Mouse (Mus musculus) lung, postnatal 25 days (tissue): ENCODE measurements around the gene Btbd7.

ENCODE experiments used
- DNase-seq: peaks from one replicate; pipeline ENCODE4 v3.0.0; 2022; ENCODE audit warnings: low spot score

Btbd7 gene

DNA sequence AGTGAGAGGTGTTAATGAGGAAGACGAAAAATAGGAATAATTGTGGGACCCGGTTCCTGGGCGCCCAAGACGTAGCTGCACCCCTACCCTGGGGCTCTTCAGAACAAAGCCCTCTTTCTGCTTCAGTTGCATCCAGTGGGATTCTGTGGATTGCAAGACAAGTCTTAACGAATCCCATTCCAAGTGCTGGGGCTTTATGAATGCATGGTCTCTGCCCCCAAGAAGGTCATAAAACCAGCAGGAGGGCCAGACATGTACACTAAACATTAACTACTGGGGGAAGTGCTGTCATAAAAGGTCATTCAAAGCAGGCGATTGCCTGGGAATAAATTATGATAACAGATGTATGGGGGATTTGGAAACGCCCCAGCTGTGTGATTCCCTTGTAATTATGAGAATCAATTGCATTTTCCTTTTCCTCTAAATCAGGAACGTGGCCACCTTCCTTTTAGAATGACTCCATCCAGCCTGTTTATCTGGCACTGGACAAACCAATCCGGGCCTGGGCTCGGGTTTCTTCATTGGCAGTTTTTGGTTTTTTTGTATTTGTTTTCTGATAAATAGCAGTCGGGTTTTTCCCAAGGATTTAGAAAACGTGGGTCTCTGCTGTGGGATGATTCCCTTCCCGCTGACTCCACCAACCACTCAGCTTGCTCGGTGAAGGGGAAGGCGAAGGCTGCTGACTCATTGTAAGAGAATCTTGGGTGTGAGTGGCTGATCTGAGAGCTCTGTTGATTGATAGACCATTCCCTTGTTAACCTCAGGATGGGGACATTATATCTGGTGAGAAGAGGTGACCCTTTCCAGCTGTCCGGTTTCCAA, 147.3 kb downstream of the Btbd7 start:
- DNase-seq, result no peak
